Mouse (Mus musculus): ENCODE measurements around the gene Elp5.
"Not testable (repeated sequence)": the region's sequence is repeated elsewhere in the genome, so short reads cannot be mapped to it uniquely, and the experiment has no call there.

Elp5 gene

GRCm38 (mm10) chr11:69961841-69962240 lies 20.5 kb downstream of the Elp5 start:
- DNase-seq (ENCODE audit: low read depth, low spot score), result no peak

GRCm38 (mm10) chr11:69960616-69961015 lies 21.7 kb downstream of the Elp5 start:
- no peak for DNase-seq (ENCODE audit: low read depth, low spot score)

- DNase-seq (ENCODE audit: low read depth, low spot score), result no peak
These were observed 26.1 kb downstream of the Elp5 start for GRCm38 (mm10) chr11:69956218-69956617.

GRCm38 (mm10) chr11:69955618-69956017 lies 26.7 kb downstream of the Elp5 start:
- not testable (repeated sequence) for DNase-seq (ENCODE audit: low read depth, low spot score)

- DNase-seq (ENCODE audit: low read depth, low spot score), result no peak
These were observed 28.9 kb downstream of the Elp5 start for GRCm38 (mm10) chr11:69953267-69953915.

GRCm38 (mm10) chr11:69952274-69952673 lies 30.0 kb downstream of the Elp5 start:
- no peak for DNase-seq (ENCODE audit: low read depth, low spot score)

- DNase-seq (ENCODE audit: low read depth, low spot score), result no peak
These were observed 31.4 kb downstream of the Elp5 start for GRCm38 (mm10) chr11:69950807-69951459.

GRCm38 (mm10) chr11:69948763-69949150 lies 33.6 kb downstream of the Elp5 start:
- peak; percentile 94 for DNase-seq (ENCODE audit: low read depth, low spot score)

GRCm38 (mm10) chr11:69948066-69948762 lies 34.1 kb downstream of the Elp5 start, which contains the start of gene Slc2a4:
TSS of gene Slc2a4 (minus strand) at chr11:69948188.
- DNase-seq (ENCODE audit: low read depth, low spot score), result peak; percentile 96

- peak; percentile 65 for DNase-seq (ENCODE audit: low read depth, low spot score)
These were observed 34.8 kb downstream of the Elp5 start for GRCm38 (mm10) chr11:69947337-69948065.

- DNase-seq (ENCODE audit: low read depth, low spot score), result no peak
These were observed 36.1 kb downstream of the Elp5 start for GRCm38 (mm10) chr11:69945997-69946891.

- DNase-seq (ENCODE audit: low read depth, low spot score), result no peak
These were observed 37.1 kb downstream of the Elp5 start for GRCm38 (mm10) chr11:69945216-69945615.

GRCm38 (mm10) chr11:69940962-69941361 lies 41.4 kb downstream of the Elp5 start:
- DNase-seq (ENCODE audit: low read depth, low spot score), result no peak

GRCm38 (mm10) chr11:69939731-69940130 lies 42.6 kb downstream of the Elp5 start:
- DNase-seq (ENCODE audit: low read depth, low spot score), result no peak

GRCm38 (mm10) chr11:69939181-69939580 lies 43.1 kb downstream of the Elp5 start:
- no peak for DNase-seq (ENCODE audit: low read depth, low spot score)

- DNase-seq (ENCODE audit: low read depth, low spot score), result no peak
These were observed 43.8 kb downstream of the Elp5 start for GRCm38 (mm10) chr11:69938401-69938979.

- DNase-seq (ENCODE audit: low read depth, low spot score), result no peak
These were observed 44.5 kb downstream of the Elp5 start for GRCm38 (mm10) chr11:69937834-69938233.

GRCm38 (mm10) chr11:69937385-69937784 lies 44.9 kb downstream of the Elp5 start:
- no peak for DNase-seq (ENCODE audit: low read depth, low spot score)

- DNase-seq (ENCODE audit: low read depth, low spot score), result no peak
These were observed 45.5 kb downstream of the Elp5 start for GRCm38 (mm10) chr11:69936714-69937347.

GRCm38 (mm10) chr11:69936156-69936555 lies 46.2 kb downstream of the Elp5 start:
- DNase-seq (ENCODE audit: low read depth, low spot score), result no peak

Data from forelimb bud, embryonic 11.5 days (tissue).